Mouse (Mus musculus): Measurements from ENCODE around the gene Lrrc4. TPM values are rescaled to one million over a fixed set of nuclear protein-coding genes. Genes with fewer than 3 reads are reported as not detected.

The Lrrc4 gene
- polyA plus RNA-seq, 1 experiment from 2014 or later, result 0.16 TPM

- 87% methylated on average over 5 of the region's 5 CpGs for WGBS
- no peaks in the 10 kb centered on the region for H3K27me3 ChIP-seq (ENCODE audit: low read depth, poor library complexity, severe bottlenecking)
Measured at GRCm38 (mm10) chr6:28724776-28725175, 106.8 kb downstream of the Lrrc4 start.

GRCm38 (mm10) chr6:28723059-28723458 is 108.5 kb downstream of the Lrrc4 start:
- 67% methylated on average over 2 of the region's 2 CpGs for WGBS
- no peaks in the 10 kb centered on the region for H3K4me1 ChIP-seq
- H3K27ac ChIP-seq, result no peak overlapping the region
- no peak overlapping the region for H3K4me3 ChIP-seq
- DNase-seq (ENCODE audit: low spot score), result no peak
- no peaks in the 10 kb centered on the region for H3K27me3 ChIP-seq (ENCODE audit: low read depth, poor library complexity, severe bottlenecking)
- H3K36me3 ChIP-seq, result peaks cover 13% of the 10 kb centered on the region
- no peaks in the 10 kb centered on the region for H3K9me3 ChIP-seq (replicated peaks)

More at GRCm38 (mm10) chr6:28724776-28725175, 106.8 kb downstream of the Lrrc4 start:
- Histone ChIP-seq H3K4me3 (no peak overlapping the region), H3K4me1 (peaks cover 15% of the 10 kb centered on the region), H3K27ac (no peak overlapping the region), H3K36me3 (peaks cover 13% of the 10 kb centered on the region), H3K9me3 (replicated peaks) (no peaks in the 10 kb centered on the region)
- DNase-seq (ENCODE audit: low spot score), result no peak

GRCm38 (mm10) chr6:28720391-28721171 is 111.0 kb downstream of the Lrrc4 start:
- 95% methylated on average over 9 of the region's 9 CpGs for WGBS
- Histone ChIP-seq H3K27ac (no peak overlapping the region), H3K9me3 (replicated peaks) (no peaks in the 10 kb centered on the region), H3K4me3 (no peak overlapping the region), H3K4me1 (no peaks in the 10 kb centered on the region), H3K36me3 (peaks cover 6% of the 10 kb centered on the region), H3K27me3 (ENCODE audit: low read depth, poor library complexity, severe bottlenecking) (no peaks in the 10 kb centered on the region)
- DNase-seq (ENCODE audit: low spot score), result no peak

GRCm38 (mm10) chr6:28717845-28718237 is 113.7 kb downstream of the Lrrc4 start:
- Histone ChIP-seq H3K27me3 (ENCODE audit: low read depth, poor library complexity, severe bottlenecking) (no peaks in the 10 kb centered on the region), H3K4me3 (no peak overlapping the region), H3K4me1 (no peaks in the 10 kb centered on the region), H3K9me3 (replicated peaks) (no peaks in the 10 kb centered on the region), H3K27ac (no peak overlapping the region), H3K36me3 (peaks cover 5% of the 10 kb centered on the region)
- DNase-seq (ENCODE audit: low spot score), result no peak
- WGBS, result 55% methylated on average over 4 of the region's 4 CpGs

GRCm38 (mm10) chr6:28717203-28717844 is 114.2 kb downstream of the Lrrc4 start:
- H3K27me3 ChIP-seq (ENCODE audit: low read depth, poor library complexity, severe bottlenecking), result no peaks in the 10 kb centered on the region
- WGBS, result 67% methylated on average over 7 of the region's 7 CpGs
- no peaks in the 10 kb centered on the region for H3K4me1 ChIP-seq
- H3K9me3 ChIP-seq (replicated peaks), result no peaks in the 10 kb centered on the region
- no peak for DNase-seq (ENCODE audit: low spot score)
- H3K4me3 ChIP-seq, result no peak overlapping the region
- no peak overlapping the region for H3K27ac ChIP-seq
- peaks cover 10% of the 10 kb centered on the region for H3K36me3 ChIP-seq

- Histone ChIP-seq H3K27me3 (ENCODE audit: low read depth, poor library complexity, severe bottlenecking) (no peaks in the 10 kb centered on the region), H3K9me3 (replicated peaks) (no peaks in the 10 kb centered on the region), H3K36me3 (peaks cover 35% of the 10 kb centered on the region), H3K4me1 (no peaks in the 10 kb centered on the region), H3K27ac (no peak overlapping the region), H3K4me3 (no peak overlapping the region)
- no peak for DNase-seq (ENCODE audit: low spot score)
- WGBS, result 36% methylated on average over 2 of the region's 2 CpGs
Measured at GRCm38 (mm10) chr6:28710035-28710434, 121.5 kb downstream of the Lrrc4 start.

- Histone ChIP-seq H3K4me3 (no peak overlapping the region), H3K9me3 (replicated peaks) (no peaks in the 10 kb centered on the region), H3K36me3 (peaks cover 25% of the 10 kb centered on the region), H3K4me1 (no peaks in the 10 kb centered on the region), H3K27me3 (ENCODE audit: low read depth, poor library complexity, severe bottlenecking) (no peaks in the 10 kb centered on the region), H3K27ac (no peak overlapping the region)
- 83% methylated on average over 12 of the region's 12 CpGs for WGBS
- DNase-seq (ENCODE audit: low spot score), result no peak
Measured at GRCm38 (mm10) chr6:28706976-28707592, 124.5 kb downstream of the Lrrc4 start.

GRCm38 (mm10) chr6:28706108-28706975 is 125.2 kb downstream of the Lrrc4 start:
- Histone ChIP-seq H3K9me3 (replicated peaks) (no peaks in the 10 kb centered on the region), H3K27ac (no peak overlapping the region), H3K4me1 (no peaks in the 10 kb centered on the region), H3K36me3 (peaks cover 23% of the 10 kb centered on the region), H3K27me3 (ENCODE audit: low read depth, poor library complexity, severe bottlenecking) (no peaks in the 10 kb centered on the region), H3K4me3 (no peak overlapping the region)
- WGBS, result 91% methylated on average over 8 of the region's 8 CpGs
- DNase-seq (ENCODE audit: low spot score), result no peak

- DNase-seq (ENCODE audit: low spot score), result no peak
- Histone ChIP-seq H3K27ac (no peak overlapping the region), H3K36me3 (peaks cover 26% of the 10 kb centered on the region), H3K4me3 (no peak overlapping the region), H3K27me3 (ENCODE audit: low read depth, poor library complexity, severe bottlenecking) (no peaks in the 10 kb centered on the region), H3K9me3 (replicated peaks) (no peaks in the 10 kb centered on the region), H3K4me1 (no peaks in the 10 kb centered on the region)
- 90% methylated on average over 6 of the region's 6 CpGs for WGBS
Measured at GRCm38 (mm10) chr6:28705384-28706107, 126.0 kb downstream of the Lrrc4 start.

- no peak for DNase-seq (ENCODE audit: low spot score)
Measured at GRCm38 (mm10) chr6:28704612-28705011, 126.9 kb downstream of the Lrrc4 start.

GRCm38 (mm10) chr6:28697214-28697613 is 134.3 kb downstream of the Lrrc4 start:
- H3K27ac ChIP-seq, result no peak overlapping the region
- H3K36me3 ChIP-seq, result 0 out of 2 replicates have a peak, but pooled peaks cover 3% of the 10 kb centered on the region
- no peak overlapping the region for H3K4me3 ChIP-seq
- no peaks in the 10 kb centered on the region for H3K9me3 ChIP-seq (replicated peaks)
- no peaks in the 10 kb centered on the region for H3K27me3 ChIP-seq (ENCODE audit: low read depth, poor library complexity, severe bottlenecking)
- WGBS, result 86% methylated on average over 3 of the region's 3 CpGs
- no peak for DNase-seq (ENCODE audit: low spot score)
- 0 out of 2 replicates have a peak, but pooled peaks cover 6% of the 10 kb centered on the region for H3K4me1 ChIP-seq

More at GRCm38 (mm10) chr6:28704612-28705011, 126.9 kb downstream of the Lrrc4 start:
- Histone ChIP-seq H3K4me3 (no peak overlapping the region), H3K36me3 (peaks cover 20% of the 10 kb centered on the region), H3K27ac (no peak overlapping the region), H3K27me3 (ENCODE audit: low read depth, poor library complexity, severe bottlenecking) (no peaks in the 10 kb centered on the region), H3K9me3 (replicated peaks) (no peaks in the 10 kb centered on the region), H3K4me1 (no peaks in the 10 kb centered on the region)
- 62% methylated on average over 6 of the region's 6 CpGs for WGBS

GRCm38 (mm10) chr6:28692659-28693058 is 138.9 kb downstream of the Lrrc4 start:
- no peaks in the 10 kb centered on the region for H3K4me1 ChIP-seq
- DNase-seq (ENCODE audit: low spot score), result no peak
- H3K27me3 ChIP-seq (ENCODE audit: low read depth, poor library complexity, severe bottlenecking), result no peaks in the 10 kb centered on the region
- no peak overlapping the region for H3K4me3 ChIP-seq
- no peaks in the 10 kb centered on the region for H3K36me3 ChIP-seq
- H3K9me3 ChIP-seq (replicated peaks), result no peaks in the 10 kb centered on the region
- H3K27ac ChIP-seq, result no peak overlapping the region
